Mouse (Mus musculus) limb, embryonic 14.5 days (tissue): ENCODE results near the gene Usp31. TPM values are rescaled to one million over a fixed set of nuclear protein-coding genes. Genes with fewer than 3 reads are reported as not detected.

Experiments
- ATAC-seq: fragments of 200-750 bp; cut with Nextera tagmentation; 2 replicates; pipeline ENCODE4 v1.8.0; 2017; ENCODE audit warnings: low read depth, moderate number of reproducible peaks, moderate TSS enrichment; ENCODE audit not compliant: low FRiP score
- DNase-seq: peaks from one replicate; pipeline ENCODE4 v3.0.0-alpha.2; 2015; ENCODE audit warnings: low spot score
- H3K27ac ChIP-seq: fragments of 300-500 bp; sonication (generic); replicated peaks from 2 replicates; pipeline ENCODE4 v1.5.1; 2014; ENCODE audit warnings: low read depth, mild to moderate bottlenecking, low read length, moderate library complexity, mixed read lengths
- H3K27me3 ChIP-seq: fragments of 300-500 bp; sonication (generic); 2 replicates; pipeline ENCODE4 v1.6.1; 2014; ENCODE audit warnings: low read length, mixed read lengths; ENCODE audit not compliant: control insufficient read depth, insufficient read depth
- H3K36me3 ChIP-seq: fragments of 300-500 bp; sonication (generic); 2 replicates; pipeline ENCODE4 v1.6.1; 2014; ENCODE audit warnings: mild to moderate bottlenecking, low read length, moderate library complexity, mixed read lengths; ENCODE audit not compliant: control insufficient read depth, insufficient read depth
- H3K4me1 ChIP-seq: fragments of 300-500 bp; sonication (generic); 2 replicates; pipeline ENCODE4 v1.6.1; 2014; ENCODE audit warnings: antibody characterized with exemption, low read length, mixed read lengths; ENCODE audit not compliant: control insufficient read depth, insufficient read depth
- H3K4me2 ChIP-seq: fragments of 300-500 bp; sonication (generic); replicated peaks from 2 replicates; pipeline ENCODE4 v1.6.1; 2014; ENCODE audit warnings: low read depth, mild to moderate bottlenecking, low read length, moderate library complexity; ENCODE audit not compliant: severe bottlenecking
- H3K4me3 ChIP-seq: fragments of 300-500 bp; sonication (generic); replicated peaks from 2 replicates; pipeline ENCODE4 v1.5.1; 2014; ENCODE audit warnings: low read length
- H3K9ac ChIP-seq: fragments of 300-500 bp; sonication (generic); 2 replicates; pipeline ENCODE4 v1.6.1; 2014; ENCODE audit warnings: mild to moderate bottlenecking, low read depth, low read length, moderate library complexity; ENCODE audit not compliant: severe bottlenecking
- H3K9me3 ChIP-seq: fragments of 300-500 bp; sonication (generic); 2 replicates; pipeline ENCODE4 v1.6.1; 2016; ENCODE audit warnings: low read length; ENCODE audit not compliant: control insufficient read depth
- POLR2A ChIP-seq: fragments of 200-500 bp; IDR thresholded peaks from 2 replicates; pipeline ENCODE4 v1.8.0; 2012; ENCODE audit warnings: inconsistent platforms, mild to moderate bottlenecking, moderate library complexity, borderline replicate concordance; ENCODE audit not compliant: insufficient read depth, insufficient read length; ENCODE audit errors: extremely low read depth
- WGBS: fragments of 180-500 bp; shearing (Covaris S2); extraction: QIAGEN DNeasy Blood & Tissue Kit; methylation state at CpG from one replicate; pipeline ENCODE4 v1.1.7; 2014; 5-methylcytosine and 5-hydroxymethylcytosine counted together
- polyA plus RNA-seq, 2 experiments: library from polyadenylated mRNA; depleted of rRNA in 1 of 2; stranded (reverse) in 1 of 2; unstranded in 1 of 2; fragments of >200 nt; fragmentation: Nextera tagmentation in 1 of 2; extraction: Ambion mirVana in 1 of 2; gene quantifications; 2 replicates each; pipeline versions ENCODE4 v1.2.1 to v1.2.3; 2012 to 2014

Gene Usp31
- polyA plus RNA-seq, 2 experiments, result 3.7 to 6.4 TPM

DNA sequence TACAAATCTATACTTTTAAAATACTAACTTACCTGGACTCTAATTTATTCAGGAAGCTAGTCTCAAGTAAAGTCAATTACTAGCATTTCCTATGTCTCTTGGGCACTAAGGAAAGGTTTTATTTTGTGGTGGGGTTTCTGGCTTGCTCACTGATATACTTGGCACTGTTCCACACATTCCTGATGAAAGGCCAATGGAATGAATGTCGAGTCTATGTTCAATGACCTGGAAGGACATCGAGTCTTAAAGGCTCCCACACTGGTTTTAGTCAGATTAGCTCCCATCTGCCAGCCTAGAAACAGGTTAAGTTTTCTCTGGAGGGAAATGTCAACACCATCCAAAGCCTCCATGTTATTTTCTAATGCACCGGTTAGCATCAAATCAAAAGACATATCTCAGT, 72.8 kb downstream of the Usp31 start:
- Histone ChIP-seq H3K9me3 (0 out of 2 replicates have a peak, but pooled peaks cover 4% of the 10 kb centered on the region), H3K36me3 (no peaks in the 10 kb centered on the region), H3K9ac (no peak overlapping the region), H3K4me3 (no peak overlapping the region), H3K27ac (no peak overlapping the region), H3K4me1 (no peaks in the 10 kb centered on the region), H3K4me2 (no peak overlapping the region), H3K27me3 (no peaks in the 10 kb centered on the region)
- WGBS, result 67% methylated on average over 3 of the region's 3 CpGs
- DNase-seq, result no peak
- ATAC-seq, result no peak
- no peak for TF ChIP-seq POLR2A

DNA sequence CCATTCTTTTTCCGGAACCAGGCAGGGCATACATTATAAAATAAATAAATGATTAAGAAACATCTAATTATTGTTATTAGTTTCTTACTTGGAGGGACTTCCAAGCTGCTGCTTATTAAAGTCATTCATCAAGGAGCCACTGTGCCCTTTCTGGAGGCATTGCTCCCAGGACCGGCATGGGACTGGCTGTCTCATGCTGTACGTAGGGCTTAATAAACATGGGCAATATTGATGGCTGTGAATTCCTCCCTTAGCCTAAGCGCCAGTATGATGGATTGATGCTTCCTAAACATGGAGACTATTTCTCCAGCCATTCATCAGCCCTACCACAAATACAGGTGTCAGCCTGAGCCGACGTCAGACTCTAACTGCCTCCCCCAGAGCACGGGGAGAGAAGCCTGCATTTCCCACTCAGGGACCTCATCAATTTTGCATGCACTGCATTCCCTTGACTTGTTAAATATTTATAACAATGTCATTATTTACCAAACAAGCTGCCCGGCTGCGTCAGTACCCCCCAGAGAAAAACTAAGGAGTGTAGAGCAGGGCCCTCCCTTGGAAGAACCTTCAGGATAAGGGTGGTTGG, 84.1 kb downstream of the Usp31 start:
- Histone ChIP-seq H3K27ac (no peak overlapping the region), H3K36me3 (no peaks in the 10 kb centered on the region), H3K4me2 (no peak overlapping the region), H3K9ac (no peak overlapping the region), H3K27me3 (no peaks in the 10 kb centered on the region), H3K9me3 (no peaks in the 10 kb centered on the region), H3K4me3 (no peak overlapping the region), H3K4me1 (no peaks in the 10 kb centered on the region)
- 58% methylated on average over 9 of the region's 9 CpGs for WGBS
- TF ChIP-seq POLR2A, result no peak
- DNase-seq (no peak), ATAC-seq (no peak)

- Histone ChIP-seq H3K9ac (no peak overlapping the region), H3K9me3 (no peaks in the 10 kb centered on the region), H3K27me3 (no peaks in the 10 kb centered on the region), H3K4me3 (no peak overlapping the region), H3K36me3 (no peaks in the 10 kb centered on the region), H3K4me2 (no peak overlapping the region), H3K27ac (no peak overlapping the region), H3K4me1 (no peaks in the 10 kb centered on the region)
- ATAC-seq (no peak), DNase-seq (no peak)
- 78% methylated on average over 6 of the region's 6 CpGs for WGBS
- no peak for TF ChIP-seq POLR2A
Measured at GRCm38 (mm10) chr7:121622433-121622832, 84.6 kb downstream of the Usp31 start.

DNA sequence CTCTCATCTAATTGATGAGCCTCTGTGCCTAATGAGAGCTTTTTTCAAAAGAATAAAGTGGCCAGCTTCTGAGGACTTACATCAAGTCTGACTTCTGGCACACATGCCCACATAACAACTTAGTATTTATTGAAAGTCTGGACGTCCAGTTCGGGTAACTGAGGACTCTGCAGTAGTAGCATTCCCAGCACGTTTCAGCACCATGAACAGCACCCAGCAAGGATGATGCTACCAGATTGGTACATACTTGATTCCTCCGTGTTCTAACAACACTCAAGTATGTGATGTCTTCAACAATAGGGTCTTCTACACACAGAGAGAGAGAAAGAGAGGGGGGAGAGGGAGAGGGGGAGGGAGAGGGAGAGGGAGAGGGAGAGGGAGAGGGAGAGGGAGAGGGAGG, 105.4 kb downstream of the Usp31 start:
- H3K9ac ChIP-seq, result no peak overlapping the region
- H3K27ac ChIP-seq, result no peak overlapping the region
- DNase-seq (peak; percentile 76), ATAC-seq (no peak)
- H3K4me3 ChIP-seq, result no peak overlapping the region
- no peak for TF ChIP-seq POLR2A
- no peaks in the 10 kb centered on the region for H3K27me3 ChIP-seq
- 21% methylated on average over 4 of the region's 4 CpGs for WGBS
- H3K36me3 ChIP-seq, result no peaks in the 10 kb centered on the region
- H3K4me2 ChIP-seq, result no peak overlapping the region
- H3K4me1 ChIP-seq, result no peaks in the 10 kb centered on the region
- no peaks in the 10 kb centered on the region for H3K9me3 ChIP-seq

GRCm38 (mm10) chr7:121596401-121596800, 110.7 kb downstream of the Usp31 start:
- ATAC-seq (no peak), DNase-seq (peak; percentile 90)
- no peak for TF ChIP-seq POLR2A
- Histone ChIP-seq H3K4me3 (no peak overlapping the region), H3K9me3 (no peaks in the 10 kb centered on the region), H3K36me3 (no peaks in the 10 kb centered on the region), H3K27ac (no peak overlapping the region), H3K27me3 (no peaks in the 10 kb centered on the region), H3K4me1 (no peaks in the 10 kb centered on the region), H3K4me2 (no peak overlapping the region), H3K9ac (no peak overlapping the region)
- WGBS, result 56% methylated on average over 3 of the region's 3 CpGs

DNA sequence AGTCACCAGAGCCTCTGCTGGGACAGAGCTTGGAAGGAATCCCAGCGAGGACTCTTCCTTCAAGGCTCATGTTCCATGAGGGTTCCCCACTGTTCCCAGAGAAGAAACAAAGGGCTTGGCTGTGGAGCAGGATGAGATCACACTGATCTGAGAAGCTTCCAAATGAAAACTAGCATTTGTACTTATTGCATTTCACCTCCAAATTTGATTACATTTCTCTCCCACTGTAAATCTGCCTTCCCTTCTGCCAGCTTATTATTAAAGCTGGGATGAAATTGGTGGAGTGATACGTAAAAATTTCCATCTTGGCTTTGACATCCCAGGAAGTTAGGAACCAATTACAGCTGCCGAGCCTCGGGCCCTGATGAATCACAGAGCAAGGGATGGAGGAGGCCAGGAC, 111.6 kb downstream of the Usp31 start:
- TF ChIP-seq POLR2A, result no peak
- no peaks in the 10 kb centered on the region for H3K27me3 ChIP-seq
- H3K36me3 ChIP-seq, result no peaks in the 10 kb centered on the region
- H3K4me3 ChIP-seq, result no peak overlapping the region
- H3K27ac ChIP-seq, result no peak overlapping the region
- no peak for DNase-seq
- H3K4me2 ChIP-seq, result no peak overlapping the region
- no peaks in the 10 kb centered on the region for H3K4me1 ChIP-seq
- H3K9ac ChIP-seq, result no peak overlapping the region
- H3K9me3 ChIP-seq, result no peaks in the 10 kb centered on the region
- no peak for ATAC-seq
- WGBS, result 70% methylated on average over 4 of the region's 4 CpGs
